Mouse (Mus musculus) right cerebral cortex, postnatal 25 days (tissue): ENCODE results near the gene Ccdc137.
A peak's percentile ranks its signal among the peaks of the same experiment; 100 is the strongest.
"Not testable (repeated sequence)": the region's sequence is repeated elsewhere in the genome, so short reads cannot be mapped to it uniquely, and the experiment has no call there.

Source experiments
- DNase-seq: peaks from one replicate; pipeline ENCODE4 v3.0.0; 2022

Gene Ccdc137

GRCm38 (mm10) chr11:120457772-120458751 is at the start of gene Ccdc137, which contains the start of gene Oxld1:
Ccdc137 (plus strand) TSS chr11:120458115.
Oxld1 (minus strand) TSS chr11:120458068.
- DNase-seq: peak; percentile 85

- not testable (repeated sequence) for DNase-seq
Measured at GRCm38 (mm10) chr11:120413621-120414020, 44.3 kb upstream of the Ccdc137 start.

DNA sequence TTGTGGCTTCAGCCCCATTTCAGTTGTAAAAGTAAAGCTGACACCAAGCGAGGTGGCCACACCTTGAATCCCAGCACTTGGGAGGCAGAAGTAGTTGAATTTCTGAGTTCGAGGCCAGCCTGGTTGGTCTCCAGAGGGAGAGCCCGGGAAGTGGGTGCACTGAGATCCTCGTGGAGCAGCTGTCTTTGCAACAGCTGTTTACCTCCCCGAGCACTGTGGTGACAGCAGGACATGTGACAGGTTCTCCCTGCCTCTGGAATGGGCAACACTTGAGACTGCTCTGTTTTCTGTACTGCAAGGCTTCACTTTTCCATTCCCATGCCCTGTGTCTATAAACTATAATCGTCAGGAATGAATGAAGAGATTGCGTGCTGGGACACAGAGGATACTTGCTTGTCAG is 40.1 kb upstream of the Ccdc137 start:
- no peak for DNase-seq

GRCm38 (mm10) chr11:120418592-120418991 is 39.3 kb upstream of the Ccdc137 start:
- DNase-seq: no peak

- no peak for DNase-seq
Measured at GRCm38 (mm10) chr11:120422651-120423568, 35.0 kb upstream of the Ccdc137 start.

GRCm38 (mm10) chr11:120423569-120424295 is 34.2 kb upstream of the Ccdc137 start:
- peak; percentile 36 for DNase-seq

DNA sequence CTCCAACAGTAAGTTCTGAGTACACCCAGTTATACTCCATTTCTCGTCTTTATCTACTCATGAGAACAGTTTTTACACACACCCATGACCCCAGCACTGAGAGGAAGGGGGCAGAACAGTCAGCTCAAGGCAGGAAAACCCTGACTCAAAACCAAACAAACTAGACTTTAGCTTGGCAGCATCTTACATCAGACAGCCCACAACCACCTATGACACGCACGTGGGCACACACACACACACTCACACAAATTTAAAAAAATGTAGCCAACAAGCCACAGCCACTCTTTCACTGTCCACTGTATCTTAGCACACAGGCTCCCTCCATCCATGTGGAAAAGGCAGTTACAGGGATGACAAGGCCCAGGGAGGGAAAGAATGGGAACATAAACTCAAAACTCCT is 31.2 kb upstream of the Ccdc137 start:
- no peak for DNase-seq

- DNase-seq: peak; percentile 86
Measured at GRCm38 (mm10) chr11:120437152-120437856, 20.6 kb upstream of the Ccdc137 start, which contains the start of gene Nploc4. Nploc4 (minus strand) TSS chr11:120437708.

- DNase-seq: no peak
Measured at GRCm38 (mm10) chr11:120437857-120438385, 20.0 kb upstream of the Ccdc137 start.

GRCm38 (mm10) chr11:120442344-120442743 is 15.6 kb upstream of the Ccdc137 start, which contains the start of gene Tspan10:
Tspan10 (plus strand) TSS chr11:120442644.
- no peak for DNase-seq

DNA sequence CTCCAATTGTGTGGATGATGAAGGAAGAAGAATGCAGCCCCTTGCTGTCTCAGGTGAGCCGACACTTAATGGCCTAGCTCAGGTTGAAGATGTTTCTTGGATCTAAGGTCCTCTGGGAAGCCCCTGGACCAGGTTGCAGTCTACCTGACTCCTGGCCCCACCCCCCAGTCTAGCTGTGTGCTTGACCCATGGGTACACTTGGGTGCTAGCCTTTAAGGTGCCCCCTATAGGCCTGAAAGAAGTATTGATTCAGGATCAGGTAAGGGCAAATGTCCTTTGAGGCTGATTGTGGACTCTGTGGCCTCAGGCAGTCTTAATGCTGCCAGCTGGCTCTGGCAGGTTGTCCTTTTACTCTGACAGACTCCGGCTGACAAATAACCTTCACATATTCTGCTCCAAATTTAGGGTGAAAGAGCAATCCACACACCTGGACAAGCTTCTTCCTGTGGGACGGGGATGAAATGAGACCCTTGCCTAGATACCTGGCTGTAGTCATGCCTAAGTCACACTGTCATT is 15.1 kb upstream of the Ccdc137 start:
- no peak for DNase-seq

- no peak for DNase-seq
Measured at GRCm38 (mm10) chr11:120444106-120444505, 13.8 kb upstream of the Ccdc137 start.

DNA sequence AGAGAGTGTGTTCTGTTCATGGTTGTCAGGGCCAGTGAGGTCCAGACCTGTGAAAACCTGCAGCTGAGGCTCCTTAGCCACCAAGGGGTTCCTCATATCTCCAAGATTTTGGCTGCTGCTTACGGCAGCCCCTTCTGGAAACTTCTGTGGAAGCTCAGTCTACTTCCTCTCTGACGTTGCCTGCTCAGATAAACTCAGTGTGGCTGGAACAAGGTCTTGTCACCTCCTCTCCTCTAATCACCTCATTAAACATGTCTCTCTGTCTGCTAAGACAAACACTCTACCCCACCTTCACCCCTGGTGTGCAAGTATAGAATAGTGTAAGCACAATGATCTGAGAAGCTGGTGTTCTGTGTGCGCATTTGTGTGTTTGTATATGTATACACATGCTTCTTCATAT is 12.4 kb upstream of the Ccdc137 start:
- DNase-seq: no peak

DNA sequence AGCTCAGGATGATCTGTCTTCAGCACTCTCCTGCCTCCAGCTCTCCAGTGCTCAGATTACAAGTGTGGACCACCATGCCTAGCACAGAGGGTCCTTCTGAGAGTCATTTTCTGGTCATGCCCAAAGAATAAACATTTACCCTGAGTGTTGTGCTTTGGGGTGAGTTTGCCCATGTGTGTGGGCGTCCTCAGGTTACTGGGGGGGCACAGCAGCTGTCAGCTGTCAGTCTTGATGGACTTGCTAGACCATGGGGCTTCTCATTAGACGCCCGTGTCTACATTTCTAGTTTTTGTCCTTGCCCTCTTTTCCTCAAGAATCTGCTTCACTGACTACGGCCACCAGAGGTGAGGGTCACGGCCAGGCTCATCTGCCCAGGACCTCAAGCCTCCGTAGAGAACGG is 10.7 kb upstream of the Ccdc137 start:
- no peak for DNase-seq

GRCm38 (mm10) chr11:120452246-120452645 is 5.7 kb upstream of the Ccdc137 start:
- no peak for DNase-seq

- no peak for DNase-seq
Measured at GRCm38 (mm10) chr11:120453306-120453705, 4.6 kb upstream of the Ccdc137 start, which contains the start of gene Pde6g. Pde6g (minus strand) TSS chr11:120453500.

DNA sequence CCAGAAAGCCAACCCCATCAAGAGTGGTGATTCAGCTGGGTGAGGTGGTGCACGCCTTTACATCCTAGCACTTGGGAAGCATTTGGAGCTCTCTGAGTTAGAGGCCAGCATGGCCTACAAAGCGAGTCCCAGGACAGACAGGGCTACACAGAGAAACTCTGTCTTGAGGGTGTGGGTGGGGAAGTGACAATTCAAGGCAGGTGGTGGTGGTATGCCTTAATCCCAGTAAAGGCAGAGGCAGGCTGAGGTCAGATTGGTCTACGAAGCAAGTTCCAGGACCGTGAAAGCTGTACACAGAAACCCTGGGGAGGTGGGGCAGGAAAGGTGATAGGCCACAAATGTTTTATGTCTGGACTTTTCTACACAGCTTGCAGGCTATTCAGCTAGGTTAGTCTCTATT is 3.0 kb upstream of the Ccdc137 start:
- DNase-seq: no peak

DNA sequence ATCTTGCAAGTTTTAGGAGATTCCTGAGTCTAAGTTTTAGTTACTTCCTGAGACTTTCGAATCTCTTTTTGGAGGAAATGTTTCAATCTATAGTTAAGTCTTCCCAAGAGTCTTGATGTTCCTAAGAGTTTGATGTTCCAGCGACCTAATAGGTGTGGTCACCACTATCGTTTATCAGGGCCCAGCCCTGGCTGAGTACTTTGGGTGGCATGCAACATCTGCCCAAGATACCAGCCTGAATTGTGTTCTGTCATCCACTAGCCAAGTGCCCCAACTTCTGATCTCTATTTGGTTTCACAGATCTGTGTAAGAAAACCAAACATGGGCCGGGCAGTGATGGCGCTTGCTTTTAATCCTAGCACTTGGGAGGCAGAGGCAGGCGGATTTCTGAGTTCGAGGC is 2.5 kb upstream of the Ccdc137 start:
- DNase-seq: no peak

DNA sequence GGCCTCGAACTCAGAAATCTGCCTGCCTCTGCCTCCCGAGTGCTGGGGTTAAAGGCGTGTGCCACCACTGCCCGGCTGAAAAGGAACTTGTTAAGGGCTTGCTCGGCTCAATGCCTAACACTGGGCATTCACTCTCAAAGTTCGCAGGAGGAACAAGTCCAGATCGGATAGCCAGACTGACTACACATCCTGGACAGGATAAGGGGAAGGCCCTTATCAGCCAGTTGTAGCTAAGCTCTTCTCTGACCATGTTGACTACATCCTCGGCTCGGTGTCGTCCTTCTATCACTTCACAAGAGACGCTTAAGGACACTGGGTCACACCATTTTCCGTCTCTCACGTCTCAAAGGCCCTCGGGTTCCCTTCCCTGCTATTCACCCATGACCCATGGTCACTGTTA is 545 bp upstream of the Ccdc137 start:
- DNase-seq: no peak

DNA sequence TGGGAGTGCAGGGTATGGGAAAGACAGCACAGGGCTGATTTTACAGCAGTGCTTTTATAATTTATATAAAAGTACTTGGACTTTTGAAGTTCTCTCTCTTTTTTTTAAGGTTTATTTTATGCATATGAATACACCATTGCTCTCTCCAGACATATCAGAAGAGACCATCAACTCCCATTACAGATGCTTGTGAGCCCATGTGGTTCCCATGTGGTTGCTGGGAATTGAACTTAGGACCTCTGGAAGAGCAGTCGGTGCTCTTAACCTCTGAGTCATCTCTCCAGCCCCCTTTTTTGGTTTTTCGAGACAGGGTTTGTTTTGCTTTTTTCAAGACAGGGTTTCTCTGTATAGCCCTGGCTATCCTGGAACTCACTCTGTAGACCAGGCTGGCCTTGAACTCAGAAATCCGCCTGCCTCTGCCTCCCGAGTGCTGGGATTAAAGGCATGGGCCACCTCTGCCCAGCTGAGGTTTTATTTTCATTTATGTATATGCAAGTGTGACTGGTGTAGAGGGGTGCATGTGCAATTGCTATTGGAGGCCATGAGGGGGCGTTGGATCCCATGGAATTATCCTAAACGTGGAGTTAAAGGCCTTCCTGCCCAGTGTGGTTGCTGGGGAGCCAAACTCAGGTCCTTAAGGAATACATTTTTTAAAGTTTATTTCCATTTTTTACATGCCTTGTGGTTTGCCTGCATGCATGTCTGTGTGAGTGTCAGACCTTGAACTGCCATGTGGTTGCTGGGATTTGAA is 1.1 kb downstream of the Ccdc137 start:
- DNase-seq: no peak
